Mouse (Mus musculus) olfactory bulb, adult 2 months (tissue): ENCODE data around the gene Cga.

Experiments used
- CTCF ChIP-seq: fragments of 200-500 bp; IDR thresholded peaks from 2 replicates; pipeline ENCODE4 v1.5.1; 2012; ENCODE audit warnings: low read depth, mild to moderate bottlenecking, low read length, moderate library complexity; ENCODE audit not compliant: insufficient read depth
- POLR2A ChIP-seq: fragments of 200-500 bp; IDR thresholded peaks from 2 replicates; pipeline ENCODE4 v1.6.1; 2012; ENCODE audit warnings: mild to moderate bottlenecking, low read depth, low read length, moderate library complexity; ENCODE audit not compliant: insufficient read depth

DNA sequence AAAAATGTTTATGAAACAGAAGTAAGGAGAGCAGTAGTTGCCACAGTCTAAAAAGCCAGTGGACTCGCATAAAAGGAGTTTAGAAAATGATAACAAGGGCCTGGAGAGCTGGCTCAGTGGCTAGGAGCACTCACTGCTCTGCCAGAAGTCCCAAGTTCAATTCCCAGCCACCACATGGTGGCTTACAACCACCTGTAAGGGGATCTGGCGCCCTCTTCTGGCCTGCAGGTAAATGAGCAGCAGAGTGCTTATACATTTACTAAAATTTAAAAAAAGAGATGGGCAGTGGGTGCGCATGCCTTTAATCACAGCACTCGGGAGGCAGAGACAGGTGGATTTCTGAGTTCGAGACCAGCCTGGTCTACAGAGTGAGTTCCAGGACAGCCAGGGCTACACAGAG is 11.8 kb downstream of the Cga start:
- no peak for TF ChIP-seq CTCF
- no peak for TF ChIP-seq POLR2A
